Mouse (Mus musculus): ENCODE data around the gene Gbp2b. TPM values are rescaled to one million over a fixed set of nuclear protein-coding genes. Genes with fewer than 3 reads are reported as not detected.

Gbp2b gene
- total and polyA plus RNA-seq, 2 experiments from 2014 or later, result not detected

- Histone ChIP-seq H3K4me3 (ENCODE audit: low read depth, low read length) (no peak overlapping the region), H3K27ac (ENCODE audit: low read depth) (no peak overlapping the region), H3K9ac (replicated peaks; ENCODE audit: low read depth, low read length) (no peak overlapping the region), H3K4me1 (ENCODE audit: control insufficient read depth, insufficient read depth) (no peaks in the 10 kb centered on the region), H3K27me3 (ENCODE audit: control insufficient read depth, insufficient read depth, low read length) (no peaks in the 10 kb centered on the region), H3K9me3 (replicated peaks; ENCODE audit: control insufficient read depth, low read length) (no peaks in the 10 kb centered on the region), H3K36me3 (replicated peaks; ENCODE audit: control insufficient read depth, insufficient read depth, low read length) (no peaks in the 10 kb centered on the region), H3K4me2 (ENCODE audit: low read depth, low read length) (no peak overlapping the region)
- TF ChIP-seq EP300 (IDR thresholded peaks at IDR 0.05; ENCODE audit: low read depth) (no peak), CTCF (IDR thresholded peaks at IDR 0.05; ENCODE audit: low read depth) (no peak)
- DNase-seq (ENCODE audit: low spot score) (no peak), ATAC-seq (ENCODE audit: insufficient read depth, low read depth) (no peak)
- WGBS, result 90% methylated on average over 4 of the region's 4 CpGs
These were observed 23.9 kb upstream of the Gbp2b start for GRCm38 (mm10) chr3:142570738-142571137.

GRCm38 (mm10) chr3:142577108-142577507 lies 17.5 kb upstream of the Gbp2b start:
- Histone ChIP-seq H3K4me1 (ENCODE audit: control insufficient read depth, insufficient read depth) (no peaks in the 10 kb centered on the region), H3K36me3 (replicated peaks; ENCODE audit: control insufficient read depth, insufficient read depth, low read length) (no peaks in the 10 kb centered on the region), H3K9ac (replicated peaks; ENCODE audit: low read depth, low read length) (no peak overlapping the region), H3K9me3 (replicated peaks; ENCODE audit: control insufficient read depth, low read length) (no peaks in the 10 kb centered on the region), H3K27me3 (ENCODE audit: control insufficient read depth, insufficient read depth, low read length) (no peaks in the 10 kb centered on the region), H3K4me3 (ENCODE audit: low read depth, low read length) (no peak overlapping the region), H3K27ac (ENCODE audit: low read depth) (no peak overlapping the region), H3K4me2 (ENCODE audit: low read depth, low read length) (no peak overlapping the region)
- DNase-seq (ENCODE audit: low spot score), result no peak
- ATAC-seq (ENCODE audit: insufficient read depth, low read depth), result no peak
- no peak for TF ChIP-seq CTCF (IDR thresholded peaks at IDR 0.05; ENCODE audit: low read depth)
- TF ChIP-seq EP300 (IDR thresholded peaks at IDR 0.05; ENCODE audit: low read depth), result no peak
- WGBS, result 70% methylated on average over 3 of the region's 3 CpGs

- 73% methylated on average over 4 of the region's 4 CpGs for WGBS
- TF ChIP-seq CTCF (IDR thresholded peaks at IDR 0.05; ENCODE audit: low read depth), result no peak
- TF ChIP-seq EP300 (IDR thresholded peaks at IDR 0.05; ENCODE audit: low read depth), result no peak
- Histone ChIP-seq H3K4me1 (ENCODE audit: control insufficient read depth, insufficient read depth) (no peaks in the 10 kb centered on the region), H3K36me3 (replicated peaks; ENCODE audit: control insufficient read depth, insufficient read depth, low read length) (no peaks in the 10 kb centered on the region), H3K27ac (ENCODE audit: low read depth) (no peak overlapping the region), H3K4me2 (ENCODE audit: low read depth, low read length) (no peak overlapping the region), H3K27me3 (ENCODE audit: control insufficient read depth, insufficient read depth, low read length) (no peaks in the 10 kb centered on the region), H3K9me3 (replicated peaks; ENCODE audit: control insufficient read depth, low read length) (no peaks in the 10 kb centered on the region), H3K9ac (replicated peaks; ENCODE audit: low read depth, low read length) (no peak overlapping the region), H3K4me3 (ENCODE audit: low read depth, low read length) (no peak overlapping the region)
- DNase-seq (ENCODE audit: low spot score), result no peak
- no peak for ATAC-seq (ENCODE audit: insufficient read depth, low read depth)
These were observed 16.3 kb upstream of the Gbp2b start for GRCm38 (mm10) chr3:142578342-142578741.

- H3K9me3 ChIP-seq (replicated peaks; ENCODE audit: control insufficient read depth, low read length), result no peaks in the 10 kb centered on the region
- ATAC-seq (ENCODE audit: insufficient read depth, low read depth) (no peak), DNase-seq (ENCODE audit: low spot score) (no peak)
- no peak overlapping the region for H3K27ac ChIP-seq (ENCODE audit: low read depth)
- H3K36me3 ChIP-seq (replicated peaks; ENCODE audit: control insufficient read depth, insufficient read depth, low read length), result no peaks in the 10 kb centered on the region
- H3K9ac ChIP-seq (replicated peaks; ENCODE audit: low read depth, low read length), result no peak overlapping the region
- H3K4me2 ChIP-seq (ENCODE audit: low read depth, low read length), result no peak overlapping the region
- no peaks in the 10 kb centered on the region for H3K4me1 ChIP-seq (ENCODE audit: control insufficient read depth, insufficient read depth)
- TF ChIP-seq EP300 (IDR thresholded peaks at IDR 0.05; ENCODE audit: low read depth), result no peak
- no peak for TF ChIP-seq CTCF (IDR thresholded peaks at IDR 0.05; ENCODE audit: low read depth)
- 77% methylated on average over 4 of the region's 4 CpGs for WGBS
- H3K27me3 ChIP-seq (ENCODE audit: control insufficient read depth, insufficient read depth, low read length), result no peaks in the 10 kb centered on the region
- H3K4me3 ChIP-seq (ENCODE audit: low read depth, low read length), result no peak overlapping the region
These were observed 11.6 kb upstream of the Gbp2b start for GRCm38 (mm10) chr3:142583067-142583466.

GRCm38 (mm10) chr3:142587386-142587785 lies 7.3 kb upstream of the Gbp2b start:
- ATAC-seq (ENCODE audit: insufficient read depth, low read depth) (no peak), DNase-seq (ENCODE audit: low spot score) (no peak)
- Histone ChIP-seq H3K27me3 (ENCODE audit: control insufficient read depth, insufficient read depth, low read length) (no peaks in the 10 kb centered on the region), H3K9ac (replicated peaks; ENCODE audit: low read depth, low read length) (no peak overlapping the region), H3K4me1 (ENCODE audit: control insufficient read depth, insufficient read depth) (no peaks in the 10 kb centered on the region; the same call in 1 of the 2 replicates), H3K27ac (ENCODE audit: low read depth) (no peak overlapping the region), H3K9me3 (replicated peaks; ENCODE audit: control insufficient read depth, low read length) (no peaks in the 10 kb centered on the region), H3K4me3 (ENCODE audit: low read depth, low read length) (no peak overlapping the region), H3K4me2 (ENCODE audit: low read depth, low read length) (no peak overlapping the region), H3K36me3 (replicated peaks; ENCODE audit: control insufficient read depth, insufficient read depth, low read length) (no peaks in the 10 kb centered on the region)
- TF ChIP-seq EP300 (IDR thresholded peaks at IDR 0.05; ENCODE audit: low read depth) (no peak), CTCF (IDR thresholded peaks at IDR 0.05; ENCODE audit: low read depth) (no peak)

- H3K4me1 ChIP-seq (ENCODE audit: control insufficient read depth, insufficient read depth), result no peaks in the 10 kb centered on the region; the same call in 1 of the 2 replicates
- no peak overlapping the region for H3K4me2 ChIP-seq (ENCODE audit: low read depth, low read length)
- no peaks in the 10 kb centered on the region for H3K9me3 ChIP-seq (replicated peaks; ENCODE audit: control insufficient read depth, low read length)
- H3K27ac ChIP-seq (ENCODE audit: low read depth), result no peak overlapping the region
- no peak overlapping the region for H3K4me3 ChIP-seq (ENCODE audit: low read depth, low read length)
- H3K27me3 ChIP-seq (ENCODE audit: control insufficient read depth, insufficient read depth, low read length), result no peaks in the 10 kb centered on the region
- no peak overlapping the region for H3K9ac ChIP-seq (replicated peaks; ENCODE audit: low read depth, low read length)
- TF ChIP-seq EP300 (IDR thresholded peaks at IDR 0.05; ENCODE audit: low read depth) (no peak), CTCF (IDR thresholded peaks at IDR 0.05; ENCODE audit: low read depth) (no peak)
- 39% methylated on average over 2 of the region's 2 CpGs for WGBS
- H3K36me3 ChIP-seq (replicated peaks; ENCODE audit: control insufficient read depth, insufficient read depth, low read length), result no peaks in the 10 kb centered on the region
- DNase-seq (ENCODE audit: low spot score), result no peak
- ATAC-seq (ENCODE audit: insufficient read depth, low read depth), result no peak
These were observed 5.8 kb upstream of the Gbp2b start for GRCm38 (mm10) chr3:142588888-142589287.

Measured in heart, postnatal 0 days (tissue).